Mouse (Mus musculus) intestine, embryonic 15.5 days (tissue): Measurements from ENCODE around the gene Fads2. TPM values are rescaled to one million over a fixed set of nuclear protein-coding genes. Genes with fewer than 3 reads are reported as not detected.

Experiments used
- ATAC-seq: fragments of 200-750 bp; cut with Nextera tagmentation; 2 replicates; pipeline ENCODE4 v1.8.0; 2017; ENCODE audit warnings: moderate TSS enrichment, moderate library complexity
- H3K27ac ChIP-seq: fragments of 300-500 bp; sonication (generic); 2 replicates; pipeline ENCODE4 v1.5.1; 2015; ENCODE audit warnings: mild to moderate bottlenecking, inconsistent platforms
- H3K27me3 ChIP-seq: fragments of 300-500 bp; sonication (generic); replicated peaks from 2 replicates; pipeline ENCODE4 v1.6.1; 2015; ENCODE audit warnings: inconsistent platforms
- H3K36me3 ChIP-seq: fragments of 300-500 bp; sonication (generic); 2 replicates; pipeline ENCODE4 v1.6.1; 2015; ENCODE audit warnings: inconsistent platforms
- H3K4me1 ChIP-seq: fragments of 300-500 bp; sonication (generic); replicated peaks from 2 replicates; pipeline ENCODE4 v1.6.1; 2015; ENCODE audit warnings: inconsistent platforms
- H3K4me2 ChIP-seq: fragments of 300-500 bp; sonication (generic); replicated peaks from 2 replicates; pipeline ENCODE4 v1.6.1; 2015; ENCODE audit warnings: mild to moderate bottlenecking, inconsistent platforms
- H3K4me3 ChIP-seq: fragments of 300-500 bp; sonication (generic); replicated peaks from 2 replicates; pipeline ENCODE4 v1.5.1; 2015; ENCODE audit warnings: inconsistent platforms
- H3K9ac ChIP-seq: fragments of 300-500 bp; sonication (generic); 2 replicates; pipeline ENCODE4 v1.6.1; 2015; ENCODE audit warnings: inconsistent platforms
- H3K9me3 ChIP-seq: fragments of 300-500 bp; sonication (generic); 2 replicates; pipeline ENCODE4 v1.6.1; 2016; ENCODE audit warnings: inconsistent platforms
- WGBS: fragments of 180-500 bp; shearing (Covaris S2); methylation state at CpG from one replicate; pipeline ENCODE4 v1.1.7; 2015; 5-methylcytosine and 5-hydroxymethylcytosine counted together
- polyA plus RNA-seq: library from polyadenylated mRNA; unstranded; fragments of >200 nt; fragmentation: Nextera tagmentation; extraction: Ambion mirVana; gene quantifications from 2 replicates; pipeline ENCODE4 v1.2.1, GENCODE M21; 2015

Fads2 gene
- polyA plus RNA-seq, 1 experiment from 2014 or later = 194 TPM

DNA sequence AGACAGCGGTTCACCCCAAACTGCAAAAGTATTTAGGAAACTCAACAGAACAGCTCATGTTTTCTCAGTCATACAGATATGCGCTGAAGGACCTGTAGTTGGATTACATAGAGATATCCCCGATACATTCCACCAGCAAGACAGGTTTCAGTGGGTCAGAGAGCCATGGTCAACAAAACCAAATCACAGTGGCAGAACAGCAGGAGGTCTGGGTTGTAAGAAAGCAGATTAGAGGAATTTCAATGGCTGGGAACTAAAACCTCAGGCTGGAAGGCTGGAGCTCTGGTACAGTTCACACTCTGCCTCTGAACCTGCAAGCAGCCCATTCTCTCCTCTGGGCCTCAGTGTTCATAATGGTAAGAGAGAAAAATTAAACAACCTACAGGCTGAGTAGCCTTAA lies 15.1 kb upstream of the Fads2 start:
- H3K4me1 ChIP-seq = no peaks in the 10 kb centered on the region
- no peaks in the 10 kb centered on the region for H3K36me3 ChIP-seq
- H3K4me3 ChIP-seq = no peak overlapping the region
- 74% methylated on average over 3 of the region's 3 CpGs for WGBS
- H3K27me3 ChIP-seq = no peaks in the 10 kb centered on the region
- no peak overlapping the region for H3K9ac ChIP-seq
- no peak overlapping the region for H3K4me2 ChIP-seq
- H3K9me3 ChIP-seq = no peaks in the 10 kb centered on the region
- no peak for ATAC-seq
- H3K27ac ChIP-seq = no peak overlapping the region

DNA sequence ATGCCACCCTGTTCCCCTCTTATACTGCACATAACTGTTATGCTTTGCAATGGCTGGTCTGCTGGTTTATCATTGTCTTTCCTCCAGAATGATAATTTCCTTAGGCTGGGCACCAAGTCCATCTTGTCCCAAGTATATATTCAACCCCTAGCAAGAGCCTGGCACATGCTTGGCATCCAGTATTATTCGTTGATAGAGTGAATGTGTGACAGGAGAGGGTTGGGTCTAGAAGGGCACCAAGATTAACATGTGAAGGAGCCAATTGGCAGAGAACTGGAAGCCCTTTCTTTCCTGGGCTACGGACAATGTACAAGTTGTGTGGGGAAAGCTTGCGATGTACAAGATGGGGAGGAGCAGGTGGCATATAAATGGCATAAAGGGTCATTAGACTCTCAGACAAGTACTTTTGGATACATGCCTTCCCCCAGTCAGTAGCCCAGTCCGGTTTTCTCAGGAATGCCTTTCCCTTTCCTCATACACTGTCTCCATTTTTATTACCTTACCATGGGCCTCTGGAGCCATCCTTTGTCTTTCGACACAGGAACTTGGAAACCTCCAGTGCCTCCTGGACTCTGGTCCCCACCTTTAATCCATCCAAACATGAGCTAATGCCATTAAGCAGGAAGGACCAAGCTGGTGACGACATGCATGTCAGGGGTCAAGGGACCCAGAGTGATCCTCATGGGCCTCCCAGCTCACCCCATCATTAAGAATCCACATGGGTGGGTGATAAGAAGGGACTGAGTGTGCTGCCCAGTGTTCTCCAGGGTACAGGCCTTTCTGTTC lies 14.0 kb upstream of the Fads2 start:
- no peak overlapping the region for H3K27ac ChIP-seq
- no peaks in the 10 kb centered on the region for H3K9me3 ChIP-seq
- no peaks in the 10 kb centered on the region for H3K4me1 ChIP-seq
- no peak overlapping the region for H3K4me3 ChIP-seq
- no peak overlapping the region for H3K9ac ChIP-seq
- ATAC-seq = peak; percentile 36; the same call in 1 of the 2 replicates
- 73% methylated on average over 6 of the region's 6 CpGs for WGBS
- H3K36me3 ChIP-seq = no peaks in the 10 kb centered on the region
- H3K4me2 ChIP-seq = no peak overlapping the region
- H3K27me3 ChIP-seq = no peaks in the 10 kb centered on the region

DNA sequence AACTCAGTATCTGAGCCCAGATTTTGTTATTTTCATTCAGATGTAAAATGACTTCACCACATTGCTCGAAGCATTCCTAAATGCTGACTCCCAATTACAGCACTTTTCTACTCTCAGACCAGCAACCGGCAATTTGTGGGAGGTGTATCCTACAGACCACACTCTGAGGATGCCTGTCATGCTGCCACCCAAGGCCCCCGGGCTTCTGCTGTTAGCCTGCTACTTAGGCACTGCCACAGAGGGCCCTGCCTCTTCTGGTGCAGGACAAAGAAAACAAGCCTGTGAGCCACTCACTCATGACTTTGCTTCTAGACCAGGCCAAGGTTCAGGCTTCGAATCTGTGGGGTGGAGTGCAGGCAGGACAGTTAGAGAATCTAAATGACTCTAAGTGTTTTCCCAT lies 11.4 kb upstream of the Fads2 start:
- Histone ChIP-seq H3K36me3 (no peaks in the 10 kb centered on the region), H3K27ac (no peak overlapping the region), H3K9ac (no peak overlapping the region), H3K9me3 (no peaks in the 10 kb centered on the region), H3K4me3 (no peak overlapping the region), H3K4me2 (no peak overlapping the region), H3K27me3 (no peaks in the 10 kb centered on the region), H3K4me1 (no peaks in the 10 kb centered on the region)
- WGBS = 74% methylated on average over 4 of the region's 4 CpGs
- no peak for ATAC-seq

DNA sequence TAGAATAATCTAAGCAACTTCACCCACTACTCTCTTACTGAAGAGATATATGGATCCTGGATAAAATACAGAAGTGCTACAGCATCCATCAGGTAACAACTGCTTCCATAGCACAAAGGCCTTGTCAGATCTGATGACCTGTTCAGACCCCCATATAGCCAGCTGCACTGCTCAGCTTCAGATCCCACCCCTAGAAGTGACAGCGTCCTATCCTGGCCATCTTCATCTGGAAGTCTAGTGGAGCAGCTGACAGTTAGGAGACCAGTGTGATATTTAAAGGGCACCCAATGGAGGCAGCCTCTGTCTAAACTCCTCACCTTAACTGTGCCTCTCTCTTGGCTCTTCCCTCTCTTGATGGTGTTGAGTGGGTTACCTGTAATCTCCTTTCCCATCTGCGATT lies 7.1 kb upstream of the Fads2 start:
- ATAC-seq = no peak
- no peak overlapping the region for H3K27ac ChIP-seq
- H3K4me1 ChIP-seq = no peaks in the 10 kb centered on the region
- no peaks in the 10 kb centered on the region for H3K27me3 ChIP-seq
- WGBS = 89% methylated on average over 2 of the region's 2 CpGs
- H3K9ac ChIP-seq = no peak overlapping the region
- no peaks in the 10 kb centered on the region for H3K36me3 ChIP-seq
- no peak overlapping the region for H3K4me3 ChIP-seq
- no peak overlapping the region for H3K4me2 ChIP-seq
- H3K9me3 ChIP-seq = no peaks in the 10 kb centered on the region

DNA sequence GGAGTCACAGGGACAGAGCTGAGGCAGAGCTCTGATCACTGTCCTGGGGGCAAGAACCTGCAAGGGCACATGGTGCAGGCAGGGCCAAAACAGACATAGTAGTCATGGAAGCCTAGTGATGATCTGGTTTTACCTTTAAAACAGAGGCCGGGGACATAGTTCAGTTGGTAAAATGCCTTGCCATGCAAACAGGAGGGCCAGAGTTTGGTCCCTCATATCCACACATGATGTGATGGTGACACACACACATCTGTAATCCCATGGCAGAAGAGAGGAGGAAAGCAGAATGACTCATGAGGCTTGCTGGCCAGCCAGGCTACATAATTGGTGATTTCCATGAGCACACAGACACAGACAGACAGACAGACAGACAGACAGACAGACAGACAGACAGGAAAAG lies 6.6 kb upstream of the Fads2 start:
- no peak for ATAC-seq
- no peaks in the 10 kb centered on the region for H3K4me1 ChIP-seq
- 88% methylated on average over 1 of the region's 1 CpGs for WGBS

DNA sequence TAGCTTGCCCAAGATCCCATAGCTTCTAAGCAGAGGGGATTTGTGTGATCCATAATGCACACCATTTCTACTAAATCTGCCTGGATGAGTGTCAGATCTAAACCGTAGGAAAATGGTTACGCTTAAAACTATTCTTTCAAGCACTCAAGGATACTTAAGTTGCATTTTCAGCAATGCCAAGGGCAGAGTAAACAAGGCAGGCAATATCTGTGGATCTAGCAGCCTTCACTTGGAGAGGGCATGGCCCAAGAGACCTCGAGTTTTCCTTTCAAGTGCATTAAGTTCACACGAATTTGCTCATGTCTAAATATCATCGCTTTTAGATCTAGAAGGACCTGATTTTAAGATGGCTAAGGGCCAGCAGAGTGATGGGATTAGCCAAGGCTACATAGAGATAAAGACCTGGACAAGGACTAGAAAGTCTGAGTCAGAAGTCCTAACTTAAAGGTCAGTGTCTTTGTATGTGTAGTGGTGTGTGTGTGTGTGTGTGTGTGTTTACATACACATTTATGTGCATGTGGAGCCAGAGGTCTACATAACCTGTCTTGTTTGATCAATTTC lies 5.6 kb upstream of the Fads2 start:
- no peaks in the 10 kb centered on the region for H3K36me3 ChIP-seq
- no peak overlapping the region for H3K9ac ChIP-seq
- ATAC-seq = no peak
- no peaks in the 10 kb centered on the region for H3K27me3 ChIP-seq
- H3K4me3 ChIP-seq = no peak overlapping the region
- 83% methylated on average over 5 of the region's 5 CpGs for WGBS
- no peaks in the 10 kb centered on the region for H3K9me3 ChIP-seq
- 0 out of 2 replicates have a peak, but pooled peaks cover 5% of the 10 kb centered on the region for H3K4me1 ChIP-seq
- H3K4me2 ChIP-seq = no peak overlapping the region
- no peak overlapping the region for H3K27ac ChIP-seq

More for the DNA sequence above, 6.6 kb upstream of the Fads2 start:
- Histone ChIP-seq H3K9me3 (no peaks in the 10 kb centered on the region), H3K36me3 (no peaks in the 10 kb centered on the region), H3K27me3 (no peaks in the 10 kb centered on the region), H3K4me2 (no peak overlapping the region), H3K4me3 (no peak overlapping the region), H3K9ac (no peak overlapping the region), H3K27ac (no peak overlapping the region)

DNA sequence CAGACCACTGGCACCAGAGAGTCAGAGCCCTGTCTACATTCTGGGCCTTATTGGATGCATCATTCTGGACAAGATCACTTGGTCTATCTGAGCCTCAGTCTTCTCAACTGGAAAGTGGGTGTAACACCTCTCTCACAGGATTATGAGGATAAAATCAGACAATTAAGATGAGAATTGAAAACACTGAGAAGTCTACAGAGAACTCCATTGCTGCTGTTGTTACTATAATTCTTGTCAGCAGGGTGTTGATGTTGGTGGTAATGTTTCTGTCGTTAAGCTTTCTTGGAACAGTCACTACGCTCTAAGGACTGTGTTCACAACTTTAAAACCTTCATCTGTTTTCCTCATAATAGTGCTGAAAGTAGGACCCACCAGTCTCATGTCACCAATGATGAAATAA lies 5.1 kb upstream of the Fads2 start:
- H3K36me3 ChIP-seq = no peaks in the 10 kb centered on the region
- H3K27ac ChIP-seq = no peak overlapping the region
- H3K9ac ChIP-seq = no peak overlapping the region
- ATAC-seq = no peak
- no peaks in the 10 kb centered on the region for H3K9me3 ChIP-seq
- H3K4me3 ChIP-seq = no peak overlapping the region
- WGBS = 85% methylated on average over 2 of the region's 2 CpGs
- H3K27me3 ChIP-seq = no peaks in the 10 kb centered on the region
- H3K4me2 ChIP-seq = no peak overlapping the region
- H3K4me1 ChIP-seq = 0 out of 2 replicates have a peak, but pooled peaks cover 5% of the 10 kb centered on the region

DNA sequence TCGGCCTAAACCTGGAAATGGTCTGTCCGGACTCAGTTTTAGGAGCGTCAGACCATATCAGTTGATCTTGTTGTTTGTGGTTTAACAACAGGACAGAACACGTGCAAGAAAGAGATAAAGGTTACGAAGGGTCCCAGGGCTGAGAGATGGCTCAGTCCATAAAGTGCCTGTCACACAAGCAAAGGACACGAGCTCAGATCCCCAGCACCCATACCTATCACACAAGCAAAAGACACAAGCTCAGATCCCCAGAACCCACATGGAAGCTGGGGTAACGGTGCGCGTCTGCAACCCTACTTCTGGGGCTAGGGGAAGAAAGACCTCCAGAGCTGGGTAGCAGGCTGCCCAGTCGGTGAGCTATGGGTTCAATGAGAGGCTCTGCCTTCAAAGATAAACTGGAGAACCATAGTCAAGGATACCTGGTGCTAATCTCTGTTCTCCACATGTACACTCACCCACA lies 3.5 kb upstream of the Fads2 start:
- H3K9me3 ChIP-seq = no peaks in the 10 kb centered on the region
- no peak overlapping the region for H3K27ac ChIP-seq
- no peak for ATAC-seq
- no peak overlapping the region for H3K9ac ChIP-seq
- H3K27me3 ChIP-seq = no peaks in the 10 kb centered on the region
- 82% methylated on average over 10 of the region's 10 CpGs for WGBS
- H3K4me3 ChIP-seq = no peak overlapping the region
- H3K4me1 ChIP-seq = peaks cover 9% of the 10 kb centered on the region; the same call in 1 of the 2 replicates
- no peak overlapping the region for H3K4me2 ChIP-seq
- no peaks in the 10 kb centered on the region for H3K36me3 ChIP-seq

DNA sequence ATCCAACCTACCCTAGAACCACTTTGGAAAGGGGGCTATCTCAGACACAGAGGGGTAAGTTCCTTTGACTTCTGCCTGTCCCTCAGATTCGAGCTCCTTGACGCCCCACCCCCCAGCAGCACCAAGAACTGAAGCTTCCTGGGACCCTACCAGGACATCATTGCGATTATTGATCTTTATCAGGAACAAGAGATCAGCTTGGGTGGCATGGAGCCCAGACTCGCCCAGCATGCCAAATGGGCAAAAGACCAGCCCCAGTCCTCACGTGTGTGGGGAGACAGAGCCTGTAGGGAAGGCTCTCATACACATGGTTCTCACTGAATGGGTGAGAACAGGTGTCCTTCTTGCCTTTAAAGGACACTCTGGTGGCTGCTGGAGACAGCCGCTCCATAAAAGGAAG lies 2.7 kb upstream of the Fads2 start:
- Histone ChIP-seq H3K4me3 (no peak overlapping the region), H3K36me3 (no peaks in the 10 kb centered on the region), H3K9ac (no peak overlapping the region), H3K4me2 (no peak overlapping the region), H3K27me3 (no peaks in the 10 kb centered on the region), H3K27ac (no peak overlapping the region), H3K9me3 (no peaks in the 10 kb centered on the region), H3K4me1 (peaks cover 11% of the 10 kb centered on the region; the same call in 1 of the 2 replicates)
- WGBS = 88% methylated on average over 6 of the region's 6 CpGs
- no peak for ATAC-seq

DNA sequence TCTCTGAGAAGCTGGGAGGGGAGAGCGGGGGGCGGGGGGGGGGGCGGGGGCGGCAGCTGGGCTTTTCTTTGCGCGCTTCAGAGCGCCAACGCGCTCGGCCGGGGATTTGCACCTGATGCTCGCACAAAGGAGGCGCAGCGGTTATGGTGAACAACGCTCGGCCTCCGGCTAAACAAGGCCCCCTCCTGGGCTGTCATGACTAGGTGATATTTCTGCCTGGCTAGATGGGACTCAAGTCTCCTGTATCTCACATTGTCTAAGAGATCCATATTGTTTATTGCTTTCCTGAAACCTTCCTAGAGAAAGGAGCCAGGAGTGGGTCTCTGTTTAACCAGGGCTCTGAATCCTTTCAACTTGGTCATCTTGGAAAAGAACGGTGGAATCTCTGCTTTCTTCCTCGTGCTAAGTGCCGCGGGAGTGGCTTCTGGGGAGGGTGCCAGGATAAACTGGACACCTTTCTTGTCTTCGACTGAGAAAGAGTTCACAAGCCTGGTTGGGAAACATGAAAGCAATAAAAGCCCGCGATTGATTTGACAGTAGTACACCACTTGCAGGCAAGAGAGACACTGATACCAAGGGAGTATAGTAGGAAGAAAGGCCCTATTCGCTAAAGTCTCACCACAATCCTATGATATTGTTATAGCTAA lies 631 bp upstream of the Fads2 start:
- H3K4me1 ChIP-seq = peaks cover 32% of the 10 kb centered on the region
- H3K9me3 ChIP-seq = no peaks in the 10 kb centered on the region
- no peaks in the 10 kb centered on the region for H3K27me3 ChIP-seq
- H3K27ac ChIP-seq = peak overlapping the region; percentile 93
- no peaks in the 10 kb centered on the region for H3K36me3 ChIP-seq
- H3K4me2 ChIP-seq = peak overlapping the region; percentile 69
- peak overlapping the region; percentile 71 for H3K4me3 ChIP-seq
- ATAC-seq = no peak
- H3K9ac ChIP-seq = peak overlapping the region; percentile 79
- WGBS = 4% methylated on average over 24 of the region's 25 CpGs

DNA sequence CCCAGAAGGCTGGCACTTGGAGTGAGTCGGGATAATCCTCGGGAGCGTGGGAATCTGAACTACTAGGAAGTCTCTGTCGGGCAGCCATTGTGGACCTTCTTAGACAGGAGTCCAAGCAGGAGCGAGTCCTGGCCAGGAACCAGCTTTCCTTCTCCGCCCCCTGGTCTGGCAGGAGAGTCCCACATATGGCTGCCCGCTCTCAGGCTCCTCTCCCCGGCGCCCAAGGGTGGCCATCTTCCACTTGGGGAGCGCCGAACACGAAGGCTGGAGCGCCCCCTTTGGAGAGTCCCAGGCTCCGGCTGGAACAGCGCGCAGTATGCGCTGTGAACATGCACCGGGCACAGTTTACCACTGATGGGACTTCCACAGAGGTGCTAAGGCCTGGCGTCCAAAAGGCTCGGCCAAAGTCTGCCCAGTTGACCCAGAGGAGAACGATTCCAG lies 895 bp downstream of the Fads2 start:
- WGBS = under 1% methylated on average over 21 of the region's 21 CpGs
- peaks cover 4% of the 10 kb centered on the region; the same call in 1 of the 2 replicates for H3K36me3 ChIP-seq
- peak overlapping the region; percentile 93 for H3K27ac ChIP-seq
- H3K4me2 ChIP-seq = peak overlapping the region; percentile 69
- no peaks in the 10 kb centered on the region for H3K9me3 ChIP-seq
- peak overlapping the region; percentile 71 for H3K4me3 ChIP-seq
- ATAC-seq = peak; percentile 67
- H3K27me3 ChIP-seq = no peaks in the 10 kb centered on the region
- H3K4me1 ChIP-seq = peaks cover 41% of the 10 kb centered on the region
- peak overlapping the region; percentile 79 for H3K9ac ChIP-seq

DNA sequence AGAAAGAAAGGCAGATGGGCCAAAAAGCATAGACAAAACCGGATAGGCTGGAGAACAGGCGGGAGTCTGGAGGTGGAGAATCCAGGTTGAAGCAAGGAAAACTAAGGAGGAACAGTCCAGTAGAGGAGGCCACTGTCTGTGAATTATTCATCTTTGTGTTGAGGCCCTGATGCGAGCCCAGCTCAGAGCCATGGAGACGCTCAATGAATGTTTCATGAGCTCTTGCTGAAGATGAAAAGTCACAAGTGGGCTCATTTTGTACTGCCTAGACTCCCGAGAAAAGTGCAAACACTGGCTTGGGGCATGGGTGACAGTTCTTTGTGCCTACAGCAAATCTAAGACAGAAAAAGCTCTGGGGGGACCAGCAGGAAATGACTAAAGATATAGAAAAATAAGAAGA lies 3.7 kb downstream of the Fads2 start:
- 82% methylated on average over 5 of the region's 5 CpGs for WGBS
- no peaks in the 10 kb centered on the region for H3K9me3 ChIP-seq
- no peak overlapping the region for H3K9ac ChIP-seq
- no peak for ATAC-seq
- no peak overlapping the region for H3K4me3 ChIP-seq
- H3K27me3 ChIP-seq = no peaks in the 10 kb centered on the region
- peaks cover 13% of the 10 kb centered on the region; the same call in 1 of the 2 replicates for H3K36me3 ChIP-seq
- H3K27ac ChIP-seq = no peak overlapping the region
- H3K4me2 ChIP-seq = no peak overlapping the region
- H3K4me1 ChIP-seq = peaks cover 49% of the 10 kb centered on the region
